Mouse (Mus musculus) lung, adult 2 months (tissue): ENCODE data around the gene Galntl6.

Experiments
- CTCF ChIP-seq: fragments of 200-500 bp; IDR thresholded peaks from 2 replicates; pipeline ENCODE4 v1.5.1; 2011; ENCODE audit warnings: mild to moderate bottlenecking, low read length, control low read depth; ENCODE audit not compliant: insufficient read depth
- POLR2A ChIP-seq: fragments of 200-500 bp; IDR thresholded peaks from 2 replicates; pipeline ENCODE4 v1.6.1; 2011; ENCODE audit warnings: low read depth, mild to moderate bottlenecking, control low read depth, low read length, borderline replicate concordance; ENCODE audit errors: extremely low read depth

DNA sequence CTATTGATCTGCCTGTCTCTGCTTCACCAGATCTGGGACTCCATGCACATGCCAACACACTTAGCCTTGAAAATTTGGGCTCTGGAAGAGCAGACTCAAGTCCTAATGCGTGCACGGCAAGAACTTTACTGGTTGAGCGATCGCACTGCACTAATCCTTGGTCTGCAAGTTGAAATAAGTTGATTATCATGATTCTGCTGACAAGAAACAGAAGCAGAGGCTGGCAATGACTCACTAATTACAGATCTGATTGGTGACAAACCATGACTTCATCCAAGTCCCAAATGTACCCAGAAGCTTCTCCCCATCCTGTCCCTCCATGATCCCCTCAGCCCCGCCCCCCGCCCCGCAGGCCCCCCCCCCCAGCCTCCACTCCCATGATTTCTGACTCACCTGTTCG, 1108.6 kb downstream of the Galntl6 start:
- TF ChIP-seq CTCF: no peak
- no peak for TF ChIP-seq POLR2A
